Mouse (Mus musculus) brain, adult 10 weeks (tissue): ENCODE results near the gene Mup16. TPM values are rescaled to one million over a fixed set of nuclear protein-coding genes. Genes with fewer than 3 reads are reported as not detected.

ENCODE experiments used
- polyA plus RNA-seq: library from polyadenylated mRNA; stranded (reverse); fragments of 350-450 nt; fragmentation: Illumina TruSeq; extraction: RNeasy Lipid Tissue Mini Kit (QIAGEN cat#74804); gene quantifications from one replicate; pipeline ENCODE4 v1.2.3, GENCODE M21; 2015; ENCODE audit warnings: low read depth, low replicate concordance

Mup16 gene
- not detected for polyA plus RNA-seq

DNA sequence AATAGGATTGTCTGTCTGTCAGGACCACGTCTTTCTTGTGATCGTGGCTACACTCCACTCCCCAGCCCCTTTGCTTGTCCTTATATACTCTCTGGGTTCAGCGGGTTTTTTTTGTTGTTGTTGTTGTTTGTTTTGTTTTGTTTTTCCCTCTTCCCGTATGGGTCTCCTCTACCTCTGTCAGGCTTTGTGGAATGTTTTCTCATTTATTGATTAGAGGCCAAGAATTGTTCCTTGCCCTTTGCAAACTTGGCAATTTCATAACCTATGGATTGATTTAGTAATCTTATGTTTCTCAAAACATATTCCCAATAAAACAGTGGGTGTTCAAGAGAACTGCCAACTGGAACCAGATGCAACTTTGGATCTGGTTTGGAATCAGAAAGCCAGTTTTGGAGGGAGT lies at the start of gene Mup16:
Gene Mup16, minus strand, starts transcription at position 101 of the 400 bp plus-strand sequence.

Other genes starting within 250 kb of the Mup16 start
- 1.8 TPM for gene Mup14, start 215.5 kb downstream of the Mup16 start, polyA plus RNA-seq
- not detected for gene Mup15, start 79.8 kb downstream of the Mup16 start, polyA plus RNA-seq
- not detected for gene Mup17, start 76.3 kb upstream of the Mup16 start, polyA plus RNA-seq
- gene Mup18, start 154.6 kb upstream of the Mup16 start, polyA plus RNA-seq = not detected